Mouse (Mus musculus): Measurements from ENCODE around the gene Tsc22d4.
"Not testable (repeated sequence)": the region's sequence is repeated elsewhere in the genome, so short reads cannot be mapped to it uniquely, and the experiment has no call there.

Tsc22d4 gene

GRCm38 (mm10) chr5:137745214-137746171 lies at the start of gene Tsc22d4:
TSS of gene Tsc22d4 (plus strand) at chr5:137745730.
- peak; percentile 87 to 90 for DNase-seq (ENCODE audit: low spot score in 2 of 2)

GRCm38 (mm10) chr5:137695930-137696329 lies 49.6 kb upstream of the Tsc22d4 start:
- no peak for DNase-seq (ENCODE audit: low spot score in 2 of 2)

GRCm38 (mm10) chr5:137699080-137699479 lies 46.5 kb upstream of the Tsc22d4 start:
- no peak for DNase-seq (ENCODE audit: low spot score in 2 of 2)

- no peak for DNase-seq (ENCODE audit: low spot score in 2 of 2)
These were observed 45.7 kb upstream of the Tsc22d4 start for GRCm38 (mm10) chr5:137699850-137700249.

- DNase-seq (ENCODE audit: low spot score in 2 of 2), result no peak
These were observed 40.3 kb upstream of the Tsc22d4 start for GRCm38 (mm10) chr5:137705242-137705641.

GRCm38 (mm10) chr5:137706913-137707633 lies 38.5 kb upstream of the Tsc22d4 start:
- peak in 1 of 2 experiments; percentile 14 for DNase-seq (ENCODE audit: low spot score in 2 of 2)

- DNase-seq (ENCODE audit: low spot score in 2 of 2), result no peak
These were observed 32.1 kb upstream of the Tsc22d4 start for GRCm38 (mm10) chr5:137713454-137713853.

- no peak for DNase-seq (ENCODE audit: low spot score in 2 of 2)
These were observed 29.8 kb upstream of the Tsc22d4 start for GRCm38 (mm10) chr5:137715685-137716084.

- no peak for DNase-seq (ENCODE audit: low spot score in 2 of 2)
These were observed 27.3 kb upstream of the Tsc22d4 start for GRCm38 (mm10) chr5:137718020-137718790.

GRCm38 (mm10) chr5:137719088-137719487 lies 26.4 kb upstream of the Tsc22d4 start:
- no peak for DNase-seq (ENCODE audit: low spot score in 2 of 2)

GRCm38 (mm10) chr5:137720558-137721164 lies 24.9 kb upstream of the Tsc22d4 start:
- not testable (repeated sequence) for DNase-seq (ENCODE audit: low spot score in 2 of 2)

- no peak for DNase-seq (ENCODE audit: low spot score in 2 of 2)
These were observed 21.7 kb upstream of the Tsc22d4 start for GRCm38 (mm10) chr5:137723840-137724239.

GRCm38 (mm10) chr5:137726767-137727166 lies 18.8 kb upstream of the Tsc22d4 start:
- DNase-seq (ENCODE audit: low spot score in 2 of 2), result no peak

- DNase-seq (ENCODE audit: low spot score in 2 of 2), result no peak
These were observed 11.8 kb upstream of the Tsc22d4 start for GRCm38 (mm10) chr5:137733638-137734288.

- DNase-seq (ENCODE audit: low spot score in 2 of 2), result peak; percentile 83 to 92
These were observed 11.1 kb upstream of the Tsc22d4 start for GRCm38 (mm10) chr5:137734289-137735061.

GRCm38 (mm10) chr5:137737400-137737940 lies 8.1 kb upstream of the Tsc22d4 start:
- no peak for DNase-seq (ENCODE audit: low spot score in 2 of 2)

GRCm38 (mm10) chr5:137738516-137738915 lies 7.0 kb upstream of the Tsc22d4 start:
- DNase-seq (ENCODE audit: low spot score in 2 of 2), result no peak

GRCm38 (mm10) chr5:137739471-137739870 lies 6.1 kb upstream of the Tsc22d4 start:
- DNase-seq (ENCODE audit: low spot score in 2 of 2), result no peak

GRCm38 (mm10) chr5:137740506-137740905 lies 5.0 kb upstream of the Tsc22d4 start:
- DNase-seq (ENCODE audit: low spot score in 2 of 2), result no peak
